Mouse (Mus musculus) right cerebral cortex, postnatal 4 days (tissue): ENCODE measurements around the gene Baiap2.

ENCODE experiments used
- DNase-seq: peaks from one replicate; pipeline ENCODE4 v3.0.0-alpha.2; 2022

Gene Baiap2

DNA sequence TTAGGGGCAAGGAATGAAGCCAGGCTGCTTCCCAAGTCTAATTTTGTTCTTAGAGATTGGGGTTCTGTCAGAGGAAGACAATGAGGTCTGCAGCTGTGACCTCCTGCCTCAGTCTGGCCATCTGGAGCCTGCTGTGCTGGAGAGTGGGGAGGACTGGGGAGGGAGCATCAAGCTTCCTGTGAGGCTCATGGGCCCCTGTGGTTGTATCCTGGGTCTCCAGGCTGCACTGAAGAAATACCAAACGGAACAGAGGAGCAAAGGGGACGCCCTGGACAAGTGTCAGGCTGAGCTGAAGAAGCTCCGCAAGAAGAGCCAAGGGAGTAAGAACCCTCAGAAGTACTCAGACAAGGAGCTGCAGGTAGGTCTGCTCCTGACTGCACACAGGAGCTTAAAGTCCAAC, 39.2 kb downstream of the Baiap2 start:
- no peak for DNase-seq

DNA sequence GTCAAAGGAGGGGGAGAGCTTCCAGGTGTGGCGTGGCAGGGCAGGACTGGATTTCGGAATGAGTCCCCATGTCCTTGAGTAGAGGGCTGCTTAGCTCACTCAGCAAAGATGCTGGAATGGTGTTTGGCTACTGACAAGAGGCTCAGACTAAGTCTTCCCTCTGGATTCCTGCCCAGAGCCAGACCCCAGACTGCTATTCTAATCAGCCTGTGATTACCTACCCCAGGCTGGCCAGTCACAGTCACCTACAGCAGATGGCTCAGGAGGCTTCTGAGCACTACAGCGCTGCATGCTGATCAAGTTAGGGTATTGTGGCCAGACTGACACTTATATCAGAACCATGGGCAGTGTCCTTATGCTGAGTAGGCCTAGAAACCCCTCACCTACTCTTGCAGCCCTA, 39.7 kb downstream of the Baiap2 start:
- no peak for DNase-seq

DNA sequence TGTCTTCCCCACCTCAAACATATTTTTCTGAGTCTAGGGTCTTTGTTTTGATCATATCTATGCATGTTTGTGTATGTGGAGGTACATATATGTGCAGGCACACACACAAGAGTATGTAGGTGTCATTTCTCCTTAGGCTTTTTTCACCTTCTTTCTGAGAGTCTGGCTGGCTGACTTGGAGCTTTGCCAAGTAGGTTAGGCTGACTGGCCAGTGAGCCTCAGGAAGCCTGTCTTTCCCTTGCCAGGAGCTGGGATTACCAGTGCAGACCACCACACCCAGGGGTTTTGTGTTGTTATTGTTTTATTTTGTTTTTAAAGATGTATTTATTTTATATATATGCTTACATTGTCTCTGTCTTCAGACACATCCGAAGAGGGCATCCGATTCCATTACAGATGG, 40.6 kb downstream of the Baiap2 start:
- DNase-seq, result no peak

DNA sequence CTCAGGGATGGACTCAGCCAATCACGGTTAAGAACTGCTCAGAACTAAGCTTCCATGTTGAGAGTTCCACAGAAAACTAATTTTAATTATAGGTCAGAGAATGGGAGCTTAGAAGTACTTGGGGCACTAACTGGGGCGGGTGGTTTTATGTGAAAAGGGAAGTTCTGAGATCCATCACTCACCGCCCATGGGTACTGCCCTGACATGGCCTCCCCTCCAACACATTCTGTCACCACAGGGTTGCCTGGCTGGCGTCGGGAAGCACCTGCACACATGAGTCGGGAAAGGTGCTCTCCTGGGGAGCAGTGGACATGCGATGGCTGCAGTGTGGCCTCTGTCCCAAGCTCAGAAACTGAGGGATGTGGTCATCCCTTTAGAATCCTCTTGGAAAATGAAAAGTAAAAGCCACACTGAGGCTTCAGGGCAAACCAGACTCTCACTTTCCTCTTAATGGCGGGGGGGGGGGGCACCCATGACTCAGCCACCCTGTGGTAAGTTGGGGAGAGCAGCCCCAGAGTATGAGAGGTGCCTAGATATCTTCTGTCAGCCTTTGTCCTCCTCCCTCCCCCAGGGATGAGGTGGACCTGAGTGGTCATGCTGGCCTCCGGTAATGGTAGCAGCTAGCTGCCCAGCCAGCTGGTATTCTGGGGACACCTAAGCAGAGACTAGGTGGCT, 44.3 kb downstream of the Baiap2 start:
- DNase-seq, result no peak

DNA sequence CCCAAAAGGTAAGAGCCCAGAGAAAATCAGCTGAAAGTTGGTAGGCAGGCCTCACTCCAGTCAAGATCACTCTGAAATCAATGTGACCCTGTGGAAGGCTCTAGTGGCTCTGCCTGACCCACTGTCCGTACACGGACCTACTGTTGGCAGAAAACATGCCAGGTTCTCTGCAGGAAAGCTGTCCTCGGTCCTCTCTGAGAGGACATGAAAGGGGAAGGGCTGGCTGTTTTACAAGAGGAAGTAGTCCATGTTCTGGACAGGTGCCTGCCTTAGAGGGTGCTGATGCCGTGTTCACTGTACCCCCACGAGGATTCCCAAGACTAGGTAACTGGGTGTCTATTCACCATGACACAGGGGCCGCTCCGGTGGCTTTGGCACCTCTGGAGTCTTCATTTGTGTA, 45.3 kb downstream of the Baiap2 start:
- DNase-seq, result no peak

DNA sequence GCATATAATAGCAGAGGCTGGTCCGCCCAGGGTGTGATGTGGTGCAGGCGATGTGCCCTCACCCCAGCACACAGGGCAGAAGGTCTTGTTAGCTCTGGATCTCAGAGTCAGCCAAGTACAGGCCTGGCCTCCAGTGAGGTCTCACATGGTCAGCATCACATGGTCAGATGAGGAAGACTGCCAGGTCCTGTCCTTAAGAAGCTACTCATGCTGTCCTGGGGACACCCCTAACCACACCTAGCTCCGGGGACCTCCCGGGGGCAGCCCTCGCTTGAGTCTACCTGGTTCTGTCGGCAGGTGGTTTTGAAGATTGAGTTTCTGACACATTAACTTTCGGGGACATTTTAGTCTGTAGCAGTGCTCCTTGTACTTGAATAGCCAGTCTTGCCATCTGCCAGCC, 45.8 kb downstream of the Baiap2 start:
- no peak for DNase-seq

DNA sequence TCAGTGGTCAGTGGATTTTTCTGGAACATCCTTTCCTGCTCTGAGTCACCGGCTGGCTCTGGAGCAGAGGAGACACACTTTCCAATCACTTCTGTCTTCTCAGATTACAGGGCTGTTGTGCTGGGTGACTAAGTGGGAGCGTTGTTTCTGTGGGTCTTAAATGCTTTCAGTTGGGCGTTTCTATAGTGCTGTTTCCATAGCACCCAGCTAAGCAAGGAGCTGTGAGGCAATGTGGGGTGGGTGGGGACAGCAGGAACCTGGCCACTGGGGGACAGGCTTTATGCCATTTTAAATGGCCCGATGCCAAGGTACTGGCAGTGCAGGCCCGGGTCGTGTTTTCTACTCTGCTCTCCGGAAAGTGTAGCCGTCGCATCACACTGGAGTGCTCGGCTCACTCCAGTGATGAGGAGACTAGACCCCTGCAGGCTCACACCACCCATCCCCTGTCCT, 46.6 kb downstream of the Baiap2 start:
- no peak for DNase-seq

DNA sequence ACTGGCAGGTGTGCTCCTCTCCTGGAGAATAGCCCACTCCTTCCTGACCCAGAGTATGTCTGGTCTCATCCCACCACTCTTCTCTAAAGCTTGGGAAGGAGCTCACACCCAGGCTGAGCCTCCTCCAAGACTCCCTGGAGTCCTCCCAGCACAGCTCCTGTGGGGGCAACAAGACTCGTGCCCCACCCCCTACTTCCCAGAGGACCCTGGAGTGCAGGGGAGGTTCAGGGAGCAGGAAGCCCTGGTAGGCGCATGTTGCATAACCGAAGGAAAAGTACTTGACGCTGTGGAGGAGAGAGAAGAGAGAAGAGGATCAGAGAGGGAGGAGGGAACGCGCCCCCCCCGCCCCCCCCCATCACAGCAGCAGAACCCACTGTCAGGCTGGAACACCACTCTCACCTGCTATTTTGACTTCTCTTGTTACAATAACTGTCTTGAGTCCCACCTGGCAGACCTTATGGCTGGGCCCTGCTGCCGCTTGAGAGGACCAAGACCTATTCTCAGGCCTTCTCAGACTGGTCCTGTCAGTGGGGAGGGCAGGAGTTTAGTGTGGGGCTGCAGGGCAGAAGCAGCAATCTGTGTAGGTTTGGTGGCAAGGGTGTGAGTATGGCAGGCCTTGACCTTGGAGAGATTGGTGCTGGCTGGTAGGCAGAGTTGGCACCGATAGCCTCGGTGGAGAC, 48.2 kb downstream of the Baiap2 start:
- no peak for DNase-seq

DNA sequence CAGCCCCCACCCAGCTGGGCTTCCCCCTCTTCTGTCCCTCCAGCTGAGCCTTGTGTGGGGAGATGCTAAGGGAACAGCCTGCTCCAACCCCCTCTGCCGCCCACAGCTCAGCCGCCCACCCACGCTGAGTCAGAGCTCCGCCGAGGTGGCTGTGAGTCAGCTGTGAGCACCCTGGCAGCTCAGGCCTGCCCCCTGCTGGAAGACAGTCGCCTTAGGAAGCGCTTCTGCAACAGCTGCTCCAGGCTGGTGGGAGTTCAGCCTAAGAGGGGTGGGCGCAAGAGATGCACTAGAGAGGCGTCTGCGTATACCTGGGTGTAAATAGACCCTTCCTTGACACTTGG, 48.7 kb downstream of the Baiap2 start:
- peak; percentile 98 for DNase-seq

DNA sequence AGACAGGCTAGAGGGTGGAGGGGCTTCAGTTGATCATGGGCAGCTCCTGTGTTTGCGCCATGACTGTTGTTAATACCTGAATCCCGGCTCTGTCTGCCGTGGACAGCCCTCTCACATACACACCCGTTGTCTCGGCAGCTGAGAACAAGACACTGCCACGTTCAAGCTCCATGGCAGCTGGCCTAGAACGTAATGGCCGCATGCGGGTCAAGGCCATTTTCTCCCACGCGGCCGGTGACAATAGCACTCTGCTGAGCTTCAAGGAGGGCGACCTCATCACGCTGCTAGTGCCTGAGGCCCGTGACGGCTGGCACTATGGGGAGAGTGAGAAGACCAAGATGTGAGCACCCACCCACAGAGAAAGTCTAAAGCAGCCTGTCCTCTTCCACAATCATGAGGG, 54.8 kb downstream of the Baiap2 start:
- DNase-seq, result no peak

DNA sequence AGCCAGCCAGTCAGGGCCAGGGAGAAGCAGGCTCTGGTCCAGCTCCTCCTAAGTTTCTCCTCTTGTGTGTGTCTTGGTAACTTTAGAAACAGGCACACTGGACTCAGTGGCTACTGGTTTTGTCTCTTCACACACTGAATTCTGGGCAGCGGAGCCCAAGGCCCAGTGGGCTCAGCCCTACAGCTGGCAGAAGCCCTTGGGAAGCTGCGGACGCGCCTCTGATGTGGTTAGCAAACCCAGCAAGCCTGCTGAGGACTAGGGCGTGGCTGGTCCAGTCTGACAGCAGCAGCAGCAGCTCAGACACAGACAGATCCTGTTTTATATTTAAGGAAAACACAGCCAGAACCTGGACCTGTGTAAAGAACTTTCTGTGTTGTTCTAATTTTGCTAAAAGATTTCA, 59.5 kb downstream of the Baiap2 start:
- DNase-seq, result no peak

DNA sequence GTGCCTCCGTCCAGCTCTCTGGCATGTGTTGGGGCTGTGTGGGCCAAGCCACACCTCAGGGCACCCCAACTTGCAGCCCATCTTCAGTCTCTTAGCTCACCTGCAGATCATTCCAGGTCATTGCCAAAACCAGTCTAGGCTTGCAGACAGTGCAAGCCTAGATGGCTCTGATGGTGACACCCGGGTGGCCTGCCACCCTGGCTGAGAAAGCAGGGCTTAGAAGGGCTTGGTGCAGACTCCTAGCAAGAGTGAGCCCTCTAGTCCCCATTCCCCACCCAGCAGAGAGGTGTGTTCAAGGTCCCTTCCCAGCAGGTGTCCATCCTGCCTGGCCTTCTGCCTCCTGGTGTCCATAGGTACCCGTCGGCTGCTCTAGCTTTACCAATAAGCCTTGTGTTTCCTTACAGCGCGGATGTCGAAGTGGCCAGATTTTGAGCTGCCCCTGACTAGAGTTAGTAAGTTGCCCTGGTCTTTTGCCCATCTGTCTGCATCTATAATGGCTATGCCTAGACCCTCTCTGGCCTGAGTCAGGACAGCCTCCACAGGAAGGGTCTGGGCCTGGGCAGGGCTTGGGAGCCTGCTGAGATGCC, 60.2 kb downstream of the Baiap2 start:
- DNase-seq, result no peak

DNA sequence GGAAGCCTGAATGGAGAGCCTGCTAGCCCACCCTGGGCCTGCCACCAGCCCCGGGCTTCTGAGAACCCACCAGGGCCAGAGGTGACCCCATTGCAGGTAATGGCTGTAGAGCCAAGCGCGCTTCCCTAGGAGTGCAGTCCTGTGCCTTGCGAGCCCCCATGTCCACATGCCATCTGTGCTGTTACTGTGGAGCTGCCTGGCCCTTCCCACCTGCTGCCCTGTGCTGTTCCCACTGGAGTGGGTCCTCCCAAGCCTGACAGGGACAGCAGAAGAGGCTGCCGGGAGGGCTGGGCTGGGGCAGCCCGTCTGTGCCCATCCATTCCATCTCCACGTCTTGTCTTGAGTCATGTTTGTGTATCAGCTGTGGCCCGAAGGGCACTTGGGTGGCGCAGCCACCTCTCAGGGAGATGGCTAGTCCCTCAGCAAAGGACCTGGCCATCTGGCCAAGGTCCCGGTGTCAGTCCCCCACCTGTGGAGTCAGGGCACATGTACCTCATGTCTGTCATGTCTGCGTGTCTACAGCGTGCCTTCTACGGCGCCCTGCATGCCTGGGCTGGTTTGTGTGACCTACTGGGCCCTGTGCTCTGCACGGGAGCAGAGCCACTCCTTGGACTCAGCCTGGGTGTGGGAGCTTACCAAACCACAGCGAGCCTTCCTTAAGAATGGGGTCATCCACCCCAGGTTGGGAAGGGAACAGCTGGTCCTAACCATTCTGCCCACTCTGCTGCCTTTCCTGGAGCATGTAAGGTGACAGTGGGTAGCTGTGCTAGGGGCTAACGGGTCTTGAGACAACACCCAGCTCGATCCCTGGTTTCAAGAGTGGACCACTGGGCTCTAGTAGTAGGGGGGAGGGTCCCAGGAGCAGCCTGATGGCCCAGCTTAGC, 63.1 kb downstream of the Baiap2 start:
- no peak for DNase-seq

DNA sequence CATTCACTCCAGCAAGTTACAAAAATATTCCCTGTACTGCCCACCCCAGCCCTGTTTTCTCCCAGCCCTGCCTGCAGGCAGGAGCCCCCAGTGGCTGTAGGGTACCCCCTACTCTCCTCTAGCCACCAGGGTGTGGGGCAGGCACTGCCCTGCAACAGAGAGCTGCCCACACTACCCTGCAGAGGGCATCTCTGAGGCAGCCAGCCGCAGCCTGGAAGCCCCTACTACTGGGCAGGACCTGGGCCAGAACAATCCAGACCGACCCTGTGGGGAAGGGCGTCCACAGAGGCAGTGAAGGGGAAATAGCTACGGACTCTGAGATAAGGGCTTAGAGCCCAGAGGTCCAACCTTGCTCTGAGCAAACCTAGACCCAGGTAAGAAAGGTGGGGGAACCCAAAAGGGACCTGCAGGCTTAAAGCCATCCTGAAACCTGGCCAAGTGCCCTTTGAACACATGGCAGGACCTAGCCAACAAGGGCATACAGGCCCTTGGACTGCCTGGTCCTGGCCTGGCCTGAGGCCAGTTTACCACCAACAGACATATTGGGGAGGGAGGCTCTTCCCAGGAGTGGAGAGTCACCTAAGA, 65.0 kb downstream of the Baiap2 start:
- DNase-seq, result no peak

DNA sequence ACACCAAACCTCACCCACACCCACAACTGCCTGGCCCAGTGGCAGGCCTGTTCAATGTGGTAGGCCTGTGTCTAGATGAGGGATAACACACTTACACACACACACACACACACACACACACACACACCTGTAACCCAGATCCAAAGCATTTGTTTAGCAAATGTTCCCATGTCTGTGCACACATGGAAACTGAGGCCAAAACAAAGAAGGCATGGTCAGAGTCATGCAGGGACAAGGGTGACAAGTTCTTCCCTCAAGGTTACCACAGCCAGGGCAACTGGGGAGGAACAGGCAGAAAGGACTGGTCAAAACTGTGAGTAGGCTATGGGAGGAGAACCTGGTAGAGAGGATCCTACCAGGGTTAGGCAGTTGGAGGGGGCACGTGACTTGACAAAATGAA, 65.9 kb downstream of the Baiap2 start:
- DNase-seq, result no peak

DNA sequence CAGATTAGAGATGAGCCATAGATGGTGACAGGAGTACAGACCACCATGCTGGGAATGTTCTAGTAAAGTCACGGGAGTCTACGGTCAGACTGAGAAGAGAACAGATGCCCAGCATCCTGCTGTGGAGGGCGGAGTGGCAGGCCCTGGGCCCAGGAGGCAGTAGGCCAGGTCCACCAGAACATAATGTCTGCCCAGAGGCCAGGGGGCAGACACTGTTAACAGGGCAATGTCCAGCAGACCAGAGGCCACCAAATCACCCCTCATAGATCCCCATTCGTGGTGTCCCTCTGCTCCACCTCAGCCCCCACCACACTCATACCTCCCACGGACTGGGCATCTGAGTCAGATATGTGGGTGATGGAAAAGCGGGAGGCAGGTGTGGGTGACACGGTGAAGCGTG, 66.4 kb downstream of the Baiap2 start:
- no peak for DNase-seq

DNA sequence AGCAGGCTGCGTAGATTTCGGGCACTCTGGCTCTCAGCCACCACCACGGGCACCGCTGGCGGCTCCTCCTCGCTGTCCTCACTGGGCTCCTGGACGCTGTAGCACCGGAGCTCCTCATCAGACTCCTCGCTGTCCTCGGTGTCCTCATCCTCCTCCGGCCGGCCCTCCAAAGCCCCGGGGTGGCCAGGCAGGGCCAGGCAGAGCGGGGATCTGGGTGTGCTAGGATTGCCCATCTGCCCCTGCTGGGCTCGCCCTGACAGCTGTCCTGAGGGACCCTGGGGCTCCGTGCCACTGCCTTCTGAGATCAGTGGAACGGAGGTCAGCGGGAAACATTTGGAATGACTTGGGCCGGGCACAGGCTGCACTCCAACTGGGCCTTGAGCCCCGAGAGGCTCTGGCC, 67.4 kb downstream of the Baiap2 start:
- no peak for DNase-seq

DNA sequence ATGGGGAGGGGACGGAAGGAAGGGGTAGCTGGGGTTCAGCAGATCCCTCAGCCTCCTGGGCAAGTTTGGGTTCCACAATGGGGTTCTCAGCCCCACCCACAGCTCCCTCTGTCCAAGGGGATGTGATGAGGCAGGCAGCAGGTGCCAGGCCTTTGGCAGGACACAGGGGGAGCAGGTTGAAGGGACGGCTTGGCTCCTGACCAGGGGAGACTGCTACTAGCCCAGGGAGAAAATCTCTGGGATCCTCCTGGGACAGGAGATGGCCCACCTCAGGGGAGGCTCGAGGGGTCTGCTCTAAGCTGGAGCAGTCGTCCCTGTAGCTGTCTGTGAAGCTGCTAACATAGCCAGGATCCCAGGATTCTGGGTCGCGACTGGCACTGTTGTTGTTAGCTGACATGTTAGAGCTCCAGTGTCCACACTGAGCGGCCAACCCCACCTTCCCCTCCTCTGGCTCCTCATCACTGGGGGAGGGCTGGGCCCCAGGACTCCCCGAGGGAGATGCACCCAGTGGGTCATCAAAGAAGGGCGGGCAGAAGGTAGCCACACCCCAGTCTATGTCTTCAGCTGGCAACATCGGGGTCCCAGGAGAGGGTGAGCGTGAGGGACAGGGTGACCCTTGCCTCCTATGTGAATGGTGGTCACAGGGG, 68.7 kb downstream of the Baiap2 start:
- DNase-seq, result no peak

DNA sequence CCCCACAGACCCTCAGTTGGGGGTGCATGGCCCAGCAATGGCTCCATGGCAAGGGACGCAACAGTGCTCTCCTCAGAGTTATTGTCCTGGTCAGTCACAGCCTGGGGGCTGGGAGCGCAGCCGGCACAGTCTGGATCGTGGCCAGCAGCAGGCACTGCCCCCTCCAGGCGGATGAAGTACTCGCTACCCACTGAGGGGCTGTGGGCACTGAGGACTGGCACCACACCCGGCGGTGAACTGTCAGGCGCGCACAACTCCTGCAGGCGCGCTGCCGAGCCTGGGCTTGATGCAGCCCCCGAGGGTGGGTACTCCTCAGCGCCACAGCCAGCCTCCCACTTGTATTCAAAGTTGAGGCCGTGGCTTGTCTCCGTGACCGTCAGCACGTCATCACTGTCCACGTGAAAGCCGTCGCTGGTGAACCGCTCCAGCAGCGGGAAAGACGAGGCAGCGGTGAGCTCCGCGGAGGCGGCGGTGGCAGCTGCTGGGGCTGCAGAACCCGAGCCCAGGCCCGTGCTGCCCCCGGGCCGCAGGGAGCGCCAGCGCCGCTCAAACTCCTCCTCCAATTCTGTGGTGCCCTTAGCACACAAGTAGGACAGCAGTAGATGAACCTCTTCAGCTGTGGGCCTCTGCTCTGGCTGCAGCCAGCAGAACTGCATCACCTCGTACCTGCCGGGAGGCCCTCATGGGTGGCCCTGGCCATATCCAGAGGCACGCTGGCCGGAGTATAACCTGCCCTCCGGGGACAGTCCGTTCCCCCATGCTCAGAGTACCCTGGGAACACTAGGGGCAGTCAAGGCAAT, 69.4 kb downstream of the Baiap2 start:
- DNase-seq, result peak; percentile 71

DNA sequence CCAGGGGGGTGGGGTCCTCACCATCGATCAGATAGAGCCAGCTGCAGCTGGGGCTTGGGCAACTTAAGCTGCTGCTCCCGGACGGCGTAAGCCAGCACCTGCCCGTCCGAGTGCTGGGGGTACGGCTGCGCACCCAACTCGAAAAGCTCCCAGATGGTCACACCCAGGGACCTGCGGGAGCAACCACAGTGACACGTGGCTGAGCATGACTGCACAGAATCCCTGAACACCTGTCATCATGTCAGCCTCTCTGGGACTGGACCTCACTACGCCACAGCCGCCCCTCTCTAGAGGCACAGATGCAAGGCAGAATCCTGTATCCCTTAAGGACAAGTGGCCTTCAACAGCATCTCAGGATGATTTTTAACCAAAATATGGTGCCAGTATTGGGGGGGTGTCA, 70.1 kb downstream of the Baiap2 start:
- DNase-seq, result no peak

DNA sequence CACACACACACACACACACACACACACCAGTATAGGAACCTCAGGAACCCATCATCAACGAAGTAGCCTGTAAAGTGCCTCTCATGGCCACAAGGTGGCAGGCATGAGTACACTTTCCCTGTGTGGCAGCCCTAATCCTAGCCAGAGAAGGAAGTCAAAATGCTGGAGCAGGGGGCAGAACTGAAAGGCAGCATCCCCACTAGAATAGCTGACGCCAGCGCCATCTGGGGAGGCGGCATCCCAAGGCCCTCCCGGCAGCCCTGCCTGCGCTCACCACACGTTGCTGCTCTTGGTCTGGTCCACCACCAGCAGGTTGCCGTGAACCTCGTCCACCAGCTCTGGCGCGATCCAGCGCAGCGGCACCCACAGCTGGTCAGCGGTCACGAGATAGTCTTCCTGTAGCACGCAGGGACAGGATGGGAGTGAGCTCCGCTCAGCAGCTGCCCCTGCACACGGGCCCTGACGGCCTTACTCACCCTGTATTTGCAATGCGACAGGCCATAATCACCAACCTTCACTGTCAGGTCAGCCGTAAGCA, 70.7 kb downstream of the Baiap2 start:
- DNase-seq, result peak; percentile 81

DNA sequence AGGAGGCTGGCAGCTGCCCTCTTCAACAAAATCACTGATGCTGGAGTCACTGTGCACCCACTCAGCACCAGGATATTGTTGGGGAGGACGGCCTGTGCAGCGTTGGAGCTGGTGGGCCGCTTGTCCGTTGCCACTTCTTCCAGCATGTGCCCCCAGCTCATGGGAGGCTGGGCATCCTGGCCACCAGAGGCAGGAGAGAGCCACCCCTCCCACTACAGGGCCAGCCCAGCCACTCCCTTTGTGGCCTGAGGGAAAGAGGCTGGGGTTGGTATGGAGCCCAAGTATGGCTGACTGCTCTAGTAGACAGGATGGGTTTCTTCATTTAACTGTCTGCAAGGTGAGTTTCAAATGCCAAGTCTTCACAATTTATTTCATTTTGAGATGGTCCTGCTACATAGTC, 72.2 kb downstream of the Baiap2 start:
- DNase-seq, result no peak
